Mouse (Mus musculus) gonadal fat pad, adult 2 months (tissue): ENCODE results near the gene Capn12. TPM values are rescaled to one million over a fixed set of nuclear protein-coding genes. Genes with fewer than 3 reads are reported as not detected.

Source experiments
- polyA plus RNA-seq: library from polyadenylated mRNA; depleted of rRNA; stranded (reverse); fragments of >200 nt; gene quantifications from 2 replicates; pipeline ENCODE4 v1.2.3, GENCODE M21; 2012; rRNA removed

Capn12 gene
- polyA plus RNA-seq, 1 experiment = 0.28 TPM

Other genes with a start within 250 kb of the Capn12 start
- gene Fbxo27, start 188.6 kb upstream of the Capn12 start, polyA plus RNA-seq = 2.4 and 3.1 TPM in 2 replicates
- 1.5 and 1.6 TPM in 2 replicates for gene Fbxo17, start 164.6 kb upstream of the Capn12 start, polyA plus RNA-seq
- gene Mrps12, start 139.6 kb upstream of the Capn12 start, polyA plus RNA-seq = 56.6 and 58.3 TPM in 2 replicates
- gene Sars2, start 139.4 kb upstream of the Capn12 start, polyA plus RNA-seq = 12.5 and 16.1 TPM in 2 replicates
- gene Ccer2, start 125.2 kb upstream of the Capn12 start, polyA plus RNA-seq = not detected in 2 replicates
- 88.4 and 92.4 TPM in 2 replicates for gene Sirt2, start 114.7 kb upstream of the Capn12 start, polyA plus RNA-seq
- 39.2 and 41.0 TPM in 2 replicates for gene Nfkbib, start 113.9 kb upstream of the Capn12 start, polyA plus RNA-seq
- 2.7 and 3.7 TPM in 2 replicates for gene Rinl, start 92.5 kb upstream of the Capn12 start, polyA plus RNA-seq
- gene Hnrnpl, start 72.9 kb upstream of the Capn12 start, polyA plus RNA-seq = 298 and 302 TPM in 2 replicates
- gene Ech1, start 56.2 kb upstream of the Capn12 start, polyA plus RNA-seq = 508 and 671 TPM in 2 replicates
- gene Lgals4, start 47.6 kb upstream of the Capn12 start, polyA plus RNA-seq = 21.7 and 30.4 TPM in 2 replicates
- 11.2 and 12.3 TPM in 2 replicates for gene Lgals7, start 17.6 kb upstream of the Capn12 start, polyA plus RNA-seq
- 311 and 323 TPM in 2 replicates for gene Actn4, start 80.9 kb downstream of the Capn12 start, polyA plus RNA-seq
- 309 and 336 TPM in 2 replicates for gene Eif3k, start 100.4 kb downstream of the Capn12 start, polyA plus RNA-seq
- gene Map4k1, start 100.6 kb downstream of the Capn12 start, polyA plus RNA-seq = 6.2 and 6.6 TPM in 2 replicates
- 0.16 and 0.32 TPM in 2 replicates for gene Ryr1, start 243.8 kb downstream of the Capn12 start, polyA plus RNA-seq